Mouse (Mus musculus): ENCODE results near the gene Olfr1196.
"Not testable (repeated sequence)": the region's sequence is repeated elsewhere in the genome, so short reads cannot be mapped to it uniquely, and the experiment has no call there.

The Olfr1196 gene

GRCm38 (mm10) chr2:88704497-88704896 is at the start of gene Olfr1196:
TSS of gene Olfr1196 (minus strand) at chr2:88704597.
- DNase-seq (ENCODE audit: low read depth, low spot score): no peak

GRCm38 (mm10) chr2:88751270-88751669 is 46.9 kb upstream of the Olfr1196 start, which contains the start of gene Olfr1198:
TSS of gene Olfr1198 (minus strand) at chr2:88751370.
- no peak for DNase-seq (ENCODE audit: low read depth, low spot score)

GRCm38 (mm10) chr2:88743379-88743778 is 39.0 kb upstream of the Olfr1196 start:
- DNase-seq (ENCODE audit: low read depth, low spot score): no peak

- DNase-seq (ENCODE audit: low read depth, low spot score): no peak
Observed at GRCm38 (mm10) chr2:88732266-88732665, 27.9 kb upstream of the Olfr1196 start, which contains the start of gene Olfr1197. TSS of gene Olfr1197 (minus strand) at chr2:88732366.

- DNase-seq (ENCODE audit: low read depth, low spot score): no peak
Observed at GRCm38 (mm10) chr2:88689087-88689486, 15.3 kb downstream of the Olfr1196 start, which contains the start of gene Olfr1195. TSS of gene Olfr1195 (minus strand) at chr2:88689187.

GRCm38 (mm10) chr2:88675328-88675727 is 29.1 kb downstream of the Olfr1196 start, which contains the start of gene Olfr1193:
TSS of gene Olfr1193 (plus strand) at chr2:88675628.
- DNase-seq (ENCODE audit: low read depth, low spot score): not testable (repeated sequence)

GRCm38 (mm10) chr2:88648209-88648608 is 56.2 kb downstream of the Olfr1196 start, which contains the start of gene Olfr1192-ps1:
TSS of gene Olfr1192-ps1 (plus strand) at chr2:88648509.
- no peak for DNase-seq (ENCODE audit: low read depth, low spot score)
